Mouse (Mus musculus) embryonic fibroblast, embryonic 13.5 days (primary cell): ENCODE measurements around the gene Gstp3. TPM values are rescaled to one million over a fixed set of nuclear protein-coding genes. Genes with fewer than 3 reads are reported as not detected.

Experiments
- H3K27ac ChIP-seq: 2 replicates; pipeline ENCODE4 v1.5.1; 2012; ENCODE audit warnings: low read length, control low read depth, inconsistent platforms; ENCODE audit not compliant: insufficient read depth
- H3K4me1 ChIP-seq: 2 replicates; pipeline ENCODE4 v1.6.1; 2011; ENCODE audit warnings: low read length; ENCODE audit not compliant: control insufficient read depth, insufficient read depth
- H3K4me3 ChIP-seq: 2 replicates; pipeline ENCODE4 v1.5.1; 2011; ENCODE audit warnings: mild to moderate bottlenecking, control low read depth, low read length; ENCODE audit not compliant: insufficient read depth
- CTCF ChIP-seq: IDR thresholded peaks from 2 replicates; pipeline ENCODE4 v1.5.1; 2011; ENCODE audit warnings: mild to moderate bottlenecking, control low read depth, low read length, moderate library complexity, borderline replicate concordance; ENCODE audit not compliant: insufficient read depth
- POLR2A ChIP-seq: IDR thresholded peaks from 2 replicates; pipeline ENCODE4 v1.6.1; 2011; ENCODE audit warnings: low read depth, mild to moderate bottlenecking, control low read depth, low read length, moderate library complexity
- polyA plus RNA-seq: library from polyadenylated mRNA; stranded (reverse); fragments of >200 nt; gene quantifications from 2 replicates; pipeline ENCODE4 v1.2.4, GENCODE M21; 2011; ENCODE audit warnings: low read depth; ENCODE audit not compliant: missing spikeins, insufficient read length

The Gstp3 gene
- polyA plus RNA-seq, 1 experiment = not detected

GRCm38 (mm10) chr19:4099837-4100717 is 40.7 kb upstream of the Gstp3 start, which contains the start of gene Pitpnm1:
Pitpnm1 (plus strand) TSS chr19:4099998.
- H3K4me3 ChIP-seq = peak within 1 kb of the TSS; percentile 55
- TF ChIP-seq CTCF = no peak
- TF ChIP-seq POLR2A = no peak
- peaks cover 5% of the 10 kb centered on the region; the same call in 1 of the 2 replicates for H3K4me1 ChIP-seq
- H3K27ac ChIP-seq = peak within 1 kb of the TSS; percentile 23

DNA sequence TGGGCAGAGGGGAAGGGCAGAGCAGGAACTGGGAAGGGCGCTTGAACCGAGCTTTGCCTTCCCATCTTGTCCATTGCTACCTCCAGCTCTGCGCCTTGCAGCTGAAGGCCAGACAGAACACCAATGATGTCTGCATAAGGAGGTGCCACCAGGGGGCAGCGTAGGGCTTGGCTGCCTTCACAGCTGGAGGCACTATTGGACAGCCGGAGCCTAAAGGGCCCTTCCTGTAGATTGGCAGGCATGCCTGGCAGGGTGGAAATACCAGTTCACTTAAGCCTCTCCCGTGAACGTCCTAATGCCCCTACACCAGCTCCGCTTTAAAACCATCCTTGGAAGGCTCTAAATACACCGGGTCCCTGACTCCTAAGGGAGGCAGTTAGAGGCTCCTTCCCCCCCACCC is 39.7 kb upstream of the Gstp3 start:
- Histone ChIP-seq H3K27ac (peak overlapping the region; percentile 23), H3K4me3 (no peak overlapping the region), H3K4me1 (peaks cover 5% of the 10 kb centered on the region; the same call in 1 of the 2 replicates)
- TF ChIP-seq CTCF = peak; percentile 95
- TF ChIP-seq POLR2A = peak; percentile 41; the same call in 1 of the 2 replicates

GRCm38 (mm10) chr19:4098426-4098825 is 39.1 kb upstream of the Gstp3 start:
- Histone ChIP-seq H3K27ac (no peak overlapping the region), H3K4me1 (peaks cover 5% of the 10 kb centered on the region; the same call in 1 of the 2 replicates), H3K4me3 (no peak overlapping the region)
- TF ChIP-seq CTCF (no peak), POLR2A (no peak)

- Histone ChIP-seq H3K27ac (peak overlapping the region; percentile 21; the same call in 1 of the 2 replicates), H3K4me1 (peaks cover 5% of the 10 kb centered on the region; the same call in 1 of the 2 replicates), H3K4me3 (peak overlapping the region; percentile 58)
- peak; percentile 1; the same call in 1 of the 2 replicates for TF ChIP-seq POLR2A
- no peak for TF ChIP-seq CTCF
Measured at GRCm38 (mm10) chr19:4097441-4097825, 38.1 kb upstream of the Gstp3 start.

GRCm38 (mm10) chr19:4096642-4097440 is 37.5 kb upstream of the Gstp3 start, which contains the start of gene Cdk2ap2:
Cdk2ap2 (plus strand) TSS chr19:4097182.
- peak within 1 kb of the TSS; percentile 21; the same call in 1 of the 2 replicates for H3K27ac ChIP-seq
- peak within 1 kb of the TSS; percentile 58 for H3K4me3 ChIP-seq
- H3K4me1 ChIP-seq = peaks cover 5% of the 10 kb centered on the region; the same call in 1 of the 2 replicates
- peak; percentile 38; the same call in 1 of the 2 replicates for TF ChIP-seq POLR2A
- no peak for TF ChIP-seq CTCF

GRCm38 (mm10) chr19:4095802-4096201 is 36.4 kb upstream of the Gstp3 start:
- Histone ChIP-seq H3K4me3 (no peak overlapping the region), H3K27ac (no peak overlapping the region), H3K4me1 (peaks cover 5% of the 10 kb centered on the region; the same call in 1 of the 2 replicates)
- TF ChIP-seq CTCF (no peak), POLR2A (no peak)

GRCm38 (mm10) chr19:4094774-4095303 is 35.5 kb upstream of the Gstp3 start:
- H3K4me3 ChIP-seq = no peak overlapping the region
- TF ChIP-seq POLR2A (no peak), CTCF (no peak)
- no peak overlapping the region for H3K27ac ChIP-seq
- peaks cover 5% of the 10 kb centered on the region; the same call in 1 of the 2 replicates for H3K4me1 ChIP-seq

GRCm38 (mm10) chr19:4094348-4094747 is 35.0 kb upstream of the Gstp3 start:
- Histone ChIP-seq H3K4me3 (no peak overlapping the region), H3K4me1 (peaks cover 2% of the 10 kb centered on the region; the same call in 1 of the 2 replicates), H3K27ac (no peak overlapping the region)
- TF ChIP-seq CTCF = no peak
- no peak for TF ChIP-seq POLR2A

DNA sequence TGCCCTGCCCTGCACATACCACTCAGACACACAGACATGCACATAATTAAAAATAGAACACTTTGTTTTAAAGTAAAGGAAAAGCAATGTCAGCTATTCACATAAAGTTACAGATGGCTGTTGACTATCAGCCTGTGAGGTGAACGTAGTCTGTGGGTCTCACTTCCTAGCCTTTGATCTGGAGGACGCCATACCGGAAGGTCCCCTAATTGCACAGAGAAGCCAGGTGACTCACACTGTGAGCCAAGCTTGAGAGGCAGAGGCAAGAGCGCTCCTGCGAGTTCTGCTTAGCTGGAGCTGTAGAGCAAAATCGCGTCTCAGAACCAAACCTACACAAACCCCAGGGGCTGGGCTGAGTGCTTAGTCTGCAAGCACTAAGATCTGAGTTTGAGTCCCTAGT is 34.4 kb upstream of the Gstp3 start:
- no peak overlapping the region for H3K27ac ChIP-seq

More for the DNA sequence above, 34.4 kb upstream of the Gstp3 start:
- no peaks in the 10 kb centered on the region for H3K4me1 ChIP-seq
- no peak overlapping the region for H3K4me3 ChIP-seq
- no peak for TF ChIP-seq CTCF
- TF ChIP-seq POLR2A = no peak
